Mouse (Mus musculus) hindbrain, embryonic 11.5 days (tissue): ENCODE measurements around the gene Uqcrfs1. TPM values are rescaled to one million over a fixed set of nuclear protein-coding genes. Genes with fewer than 3 reads are reported as not detected.

Source experiments
- ATAC-seq: fragments of 200-750 bp; cut with Nextera tagmentation; 2 replicates; pipeline ENCODE4 v1.8.0; 2017; ENCODE audit warnings: mild to moderate bottlenecking, moderate TSS enrichment, moderate library complexity; ENCODE audit not compliant: low FRiP score
- DNase-seq: peaks from one replicate; pipeline ENCODE4 v3.0.0-alpha.2; 2015; ENCODE audit warnings: low spot score
- H3K27ac ChIP-seq: fragments of 300-500 bp; sonication (generic); 2 replicates; pipeline ENCODE4 v1.5.1; 2014; ENCODE audit warnings: mild to moderate bottlenecking, low read depth, low read length
- H3K27me3 ChIP-seq: fragments of 300-500 bp; sonication (generic); 2 replicates; pipeline ENCODE4 v1.6.1; 2014; ENCODE audit warnings: mild to moderate bottlenecking, low read length, moderate library complexity, mixed read lengths; ENCODE audit not compliant: control insufficient read depth, insufficient read depth
- H3K36me3 ChIP-seq: fragments of 300-500 bp; sonication (generic); 2 replicates; pipeline ENCODE4 v1.6.1; 2014; ENCODE audit warnings: mild to moderate bottlenecking, low read length, moderate library complexity, mixed read lengths; ENCODE audit not compliant: control insufficient read depth, insufficient read depth
- H3K4me1 ChIP-seq: fragments of 300-500 bp; sonication (generic); replicated peaks from 2 replicates; pipeline ENCODE4 v1.6.1; 2014; ENCODE audit warnings: low read length, mixed read lengths; ENCODE audit not compliant: control insufficient read depth, insufficient read depth
- H3K4me2 ChIP-seq: fragments of 300-500 bp; sonication (generic); replicated peaks from 2 replicates; pipeline ENCODE4 v1.6.1; 2014; ENCODE audit warnings: mild to moderate bottlenecking, low read depth, low read length
- H3K4me3 ChIP-seq: fragments of 300-500 bp; sonication (generic); 2 replicates; pipeline ENCODE4 v1.5.1; 2014; ENCODE audit warnings: low read depth, low read length
- H3K9ac ChIP-seq: fragments of 300-500 bp; sonication (generic); 2 replicates; pipeline ENCODE4 v1.6.1; 2014; ENCODE audit warnings: low read depth, low read length
- H3K9me3 ChIP-seq: fragments of 300-500 bp; sonication (generic); 2 replicates; pipeline ENCODE4 v1.6.1; 2016; ENCODE audit warnings: low read length; ENCODE audit not compliant: control insufficient read depth
- WGBS: fragments of 180-500 bp; shearing (Covaris S2); extraction: QIAGEN DNeasy Blood & Tissue Kit; methylation state at CpG from one replicate; pipeline ENCODE4 v1.1.7; 2014; 5-methylcytosine and 5-hydroxymethylcytosine counted together
- polyA plus RNA-seq: library from polyadenylated mRNA; unstranded; fragments of >200 nt; fragmentation: Nextera tagmentation; extraction: Ambion mirVana; gene quantifications from 2 replicates; pipeline ENCODE4 v1.2.1, GENCODE M21; 2014

The Uqcrfs1 gene
- polyA plus RNA-seq, 1 experiment from 2014 or later, result 255 TPM

- Histone ChIP-seq H3K9me3 (no peaks in the 10 kb centered on the region), H3K36me3 (no peaks in the 10 kb centered on the region), H3K4me2 (no peak overlapping the region), H3K9ac (no peak overlapping the region), H3K27ac (no peak overlapping the region), H3K4me3 (no peak overlapping the region), H3K27me3 (no peaks in the 10 kb centered on the region), H3K4me1 (no peaks in the 10 kb centered on the region)
- no peak for DNase-seq
- 97% methylated on average over 1 of the region's 1 CpGs for WGBS
- ATAC-seq, result no peak
These were observed 15.4 kb upstream of the Uqcrfs1 start for GRCm38 (mm10) chr13:30560603-30561002.

GRCm38 (mm10) chr13:30560052-30560451 lies 14.9 kb upstream of the Uqcrfs1 start:
- no peak overlapping the region for H3K4me2 ChIP-seq
- no peaks in the 10 kb centered on the region for H3K36me3 ChIP-seq
- H3K27ac ChIP-seq, result no peak overlapping the region
- ATAC-seq (no peak), DNase-seq (no peak)
- H3K4me1 ChIP-seq, result no peaks in the 10 kb centered on the region
- no peaks in the 10 kb centered on the region for H3K9me3 ChIP-seq
- H3K4me3 ChIP-seq, result no peak overlapping the region
- 94% methylated on average over 5 of the region's 5 CpGs for WGBS
- no peak overlapping the region for H3K9ac ChIP-seq
- H3K27me3 ChIP-seq, result no peaks in the 10 kb centered on the region

DNA sequence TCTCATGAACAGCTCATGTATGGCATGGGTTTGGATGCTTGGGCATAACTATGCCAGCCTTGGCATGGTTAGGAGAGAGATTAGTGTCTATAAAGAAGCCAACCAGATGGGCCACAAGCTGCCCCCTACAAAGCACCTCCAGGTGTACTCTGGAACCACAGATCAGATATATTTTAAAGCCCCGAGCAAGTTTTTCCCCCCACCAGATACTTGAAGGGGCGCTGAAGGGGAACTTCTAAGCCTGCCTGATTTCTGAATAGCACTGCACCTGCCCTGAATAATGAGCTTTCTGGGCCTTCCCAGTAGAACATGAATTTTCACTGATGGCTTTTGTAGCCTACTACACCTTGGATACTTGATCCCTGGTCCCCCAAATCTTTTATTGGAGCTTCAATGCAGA lies 12.6 kb upstream of the Uqcrfs1 start:
- H3K27me3 ChIP-seq, result no peaks in the 10 kb centered on the region
- no peak overlapping the region for H3K27ac ChIP-seq
- H3K36me3 ChIP-seq, result no peaks in the 10 kb centered on the region
- ATAC-seq (no peak), DNase-seq (no peak)
- H3K4me3 ChIP-seq, result no peak overlapping the region
- no peak overlapping the region for H3K9ac ChIP-seq
- 77% methylated on average over 2 of the region's 2 CpGs for WGBS
- no peak overlapping the region for H3K4me2 ChIP-seq
- no peaks in the 10 kb centered on the region for H3K4me1 ChIP-seq
- no peaks in the 10 kb centered on the region for H3K9me3 ChIP-seq

DNA sequence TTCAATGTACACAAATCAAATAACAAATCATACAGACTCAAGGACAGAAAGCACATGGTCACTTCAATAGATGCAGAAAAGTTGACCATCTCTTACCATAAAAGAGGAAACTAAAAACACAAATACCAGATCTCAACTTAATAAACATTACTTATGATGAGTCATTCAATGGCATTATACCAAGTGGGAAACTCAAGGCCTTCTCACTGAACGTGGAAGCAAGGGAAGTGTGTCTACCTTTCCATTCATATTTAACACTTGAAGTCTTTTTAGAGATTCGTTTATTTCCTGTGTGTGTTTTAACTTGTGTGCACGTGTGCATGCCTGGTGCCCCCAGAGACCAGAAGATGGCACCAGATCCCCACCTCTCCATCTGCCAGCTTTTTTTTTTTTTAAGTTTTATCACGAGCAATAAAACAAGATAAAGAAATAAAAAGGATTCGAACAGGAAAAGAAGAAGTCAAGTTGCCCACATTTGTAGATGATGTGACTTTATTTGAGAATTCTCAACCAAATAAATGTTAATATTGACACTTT lies 8.0 kb upstream of the Uqcrfs1 start:
- Histone ChIP-seq H3K9ac (no peak overlapping the region), H3K4me2 (no peak overlapping the region), H3K9me3 (no peaks in the 10 kb centered on the region), H3K4me3 (no peak overlapping the region), H3K36me3 (no peaks in the 10 kb centered on the region), H3K4me1 (no peaks in the 10 kb centered on the region), H3K27ac (no peak overlapping the region), H3K27me3 (no peaks in the 10 kb centered on the region)
- DNase-seq (no peak), ATAC-seq (no peak)
- WGBS, result 58% methylated on average over 5 of the region's 5 CpGs

- Histone ChIP-seq H3K27me3 (no peaks in the 10 kb centered on the region), H3K4me2 (no peak overlapping the region), H3K36me3 (no peaks in the 10 kb centered on the region), H3K27ac (no peak overlapping the region), H3K9me3 (no peaks in the 10 kb centered on the region), H3K4me3 (no peak overlapping the region), H3K9ac (no peak overlapping the region), H3K4me1 (no peaks in the 10 kb centered on the region)
- ATAC-seq (no peak), DNase-seq (no peak)
- WGBS, result 83% methylated on average over 5 of the region's 5 CpGs
These were observed 4.2 kb upstream of the Uqcrfs1 start for GRCm38 (mm10) chr13:30549339-30549738.

- Histone ChIP-seq H3K9me3 (no peaks in the 10 kb centered on the region), H3K4me1 (no peaks in the 10 kb centered on the region), H3K4me3 (no peak overlapping the region), H3K4me2 (no peak overlapping the region), H3K9ac (no peak overlapping the region), H3K36me3 (no peaks in the 10 kb centered on the region), H3K27me3 (no peaks in the 10 kb centered on the region), H3K27ac (no peak overlapping the region)
- ATAC-seq (no peak), DNase-seq (peak; percentile 88)
- WGBS, result 20% methylated on average over 2 of the region's 2 CpGs
These were observed 3.7 kb upstream of the Uqcrfs1 start for GRCm38 (mm10) chr13:30548835-30549234.

DNA sequence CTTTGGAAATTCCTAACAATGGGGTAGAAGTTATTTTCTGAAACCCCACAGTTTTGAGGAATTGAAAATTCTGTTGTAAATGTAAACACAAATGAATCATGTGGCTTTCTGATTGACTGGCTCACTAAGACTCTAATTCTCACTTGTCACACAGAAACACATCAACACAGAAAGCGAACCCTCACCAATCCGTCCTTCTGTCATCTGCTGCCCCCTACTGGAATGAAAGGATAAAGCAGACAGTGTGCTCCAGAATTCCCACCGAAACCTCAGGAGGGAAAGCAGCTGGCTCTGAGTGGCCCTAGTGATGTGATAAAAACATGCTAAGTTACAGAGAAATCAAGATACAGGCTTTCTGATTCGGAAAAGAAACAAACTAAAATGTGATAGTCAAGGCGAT lies 14.4 kb downstream of the Uqcrfs1 start:
- H3K4me2 ChIP-seq, result no peak overlapping the region
- no peaks in the 10 kb centered on the region for H3K4me1 ChIP-seq
- H3K27me3 ChIP-seq, result no peaks in the 10 kb centered on the region
- H3K9me3 ChIP-seq, result no peaks in the 10 kb centered on the region
- no peak overlapping the region for H3K9ac ChIP-seq
- DNase-seq (peak; percentile 84), ATAC-seq (no peak)
- no peak overlapping the region for H3K4me3 ChIP-seq
- H3K36me3 ChIP-seq, result no peaks in the 10 kb centered on the region
- 13% methylated on average over 5 of the region's 5 CpGs for WGBS
- no peak overlapping the region for H3K27ac ChIP-seq

DNA sequence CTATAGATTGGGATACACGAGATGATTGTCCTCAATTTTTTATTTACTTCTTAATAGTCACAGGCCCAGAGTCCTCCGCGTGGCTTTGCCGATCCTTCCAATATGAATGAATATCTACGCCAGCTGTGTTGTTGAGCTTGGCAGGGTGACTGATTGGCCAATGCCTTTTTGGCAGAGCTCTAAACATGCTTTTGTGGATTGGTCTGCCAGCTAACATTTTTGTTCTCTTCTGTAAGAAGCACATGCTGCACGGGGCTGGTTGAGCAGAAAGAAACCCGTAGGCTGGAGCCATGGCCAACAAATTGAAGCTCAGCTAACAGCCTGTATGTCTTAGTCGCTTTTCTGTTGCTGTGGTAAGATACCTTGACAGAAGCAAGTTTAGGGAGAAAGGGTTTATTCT lies 20.2 kb downstream of the Uqcrfs1 start:
- Histone ChIP-seq H3K4me2 (no peak overlapping the region), H3K9me3 (no peaks in the 10 kb centered on the region), H3K27me3 (no peaks in the 10 kb centered on the region), H3K4me3 (no peak overlapping the region), H3K9ac (no peak overlapping the region), H3K4me1 (no peaks in the 10 kb centered on the region), H3K27ac (no peak overlapping the region), H3K36me3 (no peaks in the 10 kb centered on the region)
- 89% methylated on average over 8 of the region's 8 CpGs for WGBS
- DNase-seq (no peak), ATAC-seq (no peak)

GRCm38 (mm10) chr13:30523971-30524370 lies 21.2 kb downstream of the Uqcrfs1 start:
- Histone ChIP-seq H3K4me3 (no peak overlapping the region), H3K27ac (no peak overlapping the region), H3K4me1 (no peaks in the 10 kb centered on the region), H3K27me3 (no peaks in the 10 kb centered on the region), H3K9me3 (no peaks in the 10 kb centered on the region), H3K9ac (no peak overlapping the region), H3K36me3 (no peaks in the 10 kb centered on the region), H3K4me2 (no peak overlapping the region)
- ATAC-seq (no peak), DNase-seq (no peak)
- 93% methylated on average over 9 of the region's 9 CpGs for WGBS
